Mouse (Mus musculus) bone marrow macrophage, adult 2 months (primary cell): ENCODE measurements around the gene Filip1.

Experiments used
- CTCF ChIP-seq: IDR thresholded peaks from 2 replicates; pipeline ENCODE4 v1.5.1; 2012; ENCODE audit warnings: low read depth, mild to moderate bottlenecking, low read length, moderate library complexity
- POLR2A ChIP-seq: IDR thresholded peaks from 2 replicates; pipeline ENCODE4 v1.6.1; 2012; ENCODE audit warnings: mild to moderate bottlenecking, low read depth, low read length, borderline replicate concordance

- TF ChIP-seq CTCF, result no peak
- no peak for TF ChIP-seq POLR2A
Measured at GRCm38 (mm10) chr9:79983244-79983643, 29.4 kb downstream of the Filip1 start.
